Mouse (Mus musculus): Measurements from ENCODE around the gene Syce1. TPM values are rescaled to one million over a fixed set of nuclear protein-coding genes. Genes with fewer than 3 reads are reported as not detected.

The Syce1 gene
- polyA plus RNA-seq, 1 experiment from 2014 or later = 0.31 TPM

DNA sequence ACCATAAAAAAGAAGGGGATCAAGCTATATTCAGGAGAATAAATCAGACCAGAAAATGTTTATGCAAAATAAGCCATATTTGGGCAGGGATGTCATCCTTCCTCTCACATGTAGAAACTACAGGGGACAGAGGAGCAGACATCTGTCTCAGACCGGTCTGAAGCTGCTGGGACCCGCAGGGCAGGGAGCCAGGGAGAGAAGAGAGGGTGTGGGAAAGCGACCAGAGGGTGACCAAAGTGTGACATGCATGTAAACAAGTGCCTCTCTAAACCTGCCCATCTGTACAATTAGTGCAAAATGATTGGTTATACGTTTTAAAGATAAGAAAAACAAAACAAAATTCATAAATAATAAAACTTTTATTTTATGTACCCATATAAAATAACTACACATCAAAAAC, 32.5 kb upstream of the Syce1 start:
- H3K27me3 ChIP-seq (replicated peaks) = peaks cover 5% of the 10 kb centered on the region
- H3K4me3 ChIP-seq = no peak overlapping the region
- H3K4me1 ChIP-seq (replicated peaks) = peaks cover 10% of the 10 kb centered on the region; the same call in 1 of the 2 replicates
- WGBS = 72% methylated on average over 4 of the region's 4 CpGs
- H3K9ac ChIP-seq = no peak overlapping the region
- no peak for ATAC-seq (ENCODE audit: insufficient number of reproducible peaks, low FRiP score)
- no peaks in the 10 kb centered on the region for H3K36me3 ChIP-seq
- H3K9me3 ChIP-seq (replicated peaks) = no peaks in the 10 kb centered on the region
- H3K4me2 ChIP-seq = no peak overlapping the region
- no peak overlapping the region for H3K27ac ChIP-seq (ENCODE audit: poor library complexity, severe bottlenecking)

DNA sequence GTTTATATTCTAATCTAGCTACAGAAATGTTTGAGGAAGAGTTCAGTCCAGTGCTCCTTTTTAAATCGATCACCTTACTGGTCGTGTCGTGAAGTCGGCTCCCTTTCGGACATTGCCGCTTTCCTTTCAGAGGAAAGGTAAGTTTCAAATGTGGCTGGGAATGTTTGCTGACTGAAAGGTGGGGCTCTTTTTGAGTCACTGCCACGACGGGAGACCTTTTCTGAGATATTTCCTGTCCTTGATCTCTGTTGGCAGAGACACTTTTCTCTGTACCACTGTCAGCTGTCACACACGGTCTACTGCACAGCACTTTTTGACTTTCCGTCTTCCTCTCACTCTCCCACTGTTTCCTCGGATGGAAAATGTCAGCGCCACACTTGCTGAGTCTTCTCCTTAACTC, 25.2 kb upstream of the Syce1 start:
- no peak overlapping the region for H3K9ac ChIP-seq
- no peak overlapping the region for H3K27ac ChIP-seq (ENCODE audit: poor library complexity, severe bottlenecking)
- no peaks in the 10 kb centered on the region for H3K27me3 ChIP-seq (replicated peaks)
- ATAC-seq (ENCODE audit: insufficient number of reproducible peaks, low FRiP score) = no peak
- H3K4me2 ChIP-seq = no peak overlapping the region
- 83% methylated on average over 12 of the region's 12 CpGs for WGBS
- peaks cover 9% of the 10 kb centered on the region for H3K36me3 ChIP-seq
- no peaks in the 10 kb centered on the region for H3K9me3 ChIP-seq (replicated peaks)
- H3K4me3 ChIP-seq = no peak overlapping the region
- no peaks in the 10 kb centered on the region for H3K4me1 ChIP-seq (replicated peaks)

DNA sequence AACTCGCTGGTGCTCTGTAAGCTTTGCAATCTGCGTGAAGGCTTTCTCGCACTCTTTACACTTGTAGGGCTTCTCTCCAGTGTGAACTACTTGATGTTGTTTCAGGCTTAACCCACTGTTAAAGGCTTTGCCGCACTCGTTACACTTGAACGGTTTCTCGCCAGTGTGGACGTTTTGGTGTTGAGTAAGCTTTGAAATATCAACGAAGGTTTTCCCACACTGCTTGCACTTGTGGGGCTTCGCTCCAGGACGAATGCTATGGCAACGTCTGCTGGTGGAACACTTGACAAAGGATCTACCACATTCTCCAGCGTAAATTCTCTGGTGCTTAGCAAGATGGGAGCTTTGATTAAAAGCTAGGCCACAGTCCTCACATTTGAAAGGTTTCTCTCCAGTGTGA, 24.1 kb upstream of the Syce1 start:
- no peaks in the 10 kb centered on the region for H3K27me3 ChIP-seq (replicated peaks)
- no peak overlapping the region for H3K4me2 ChIP-seq
- H3K4me3 ChIP-seq = no peak overlapping the region
- no peak for ATAC-seq (ENCODE audit: insufficient number of reproducible peaks, low FRiP score)
- no peak overlapping the region for H3K27ac ChIP-seq (ENCODE audit: poor library complexity, severe bottlenecking)
- no peaks in the 10 kb centered on the region for H3K9me3 ChIP-seq (replicated peaks)
- 88% methylated on average over 13 of the region's 13 CpGs for WGBS
- peaks cover 9% of the 10 kb centered on the region for H3K36me3 ChIP-seq
- H3K4me1 ChIP-seq (replicated peaks) = no peaks in the 10 kb centered on the region
- H3K9ac ChIP-seq = no peak overlapping the region

DNA sequence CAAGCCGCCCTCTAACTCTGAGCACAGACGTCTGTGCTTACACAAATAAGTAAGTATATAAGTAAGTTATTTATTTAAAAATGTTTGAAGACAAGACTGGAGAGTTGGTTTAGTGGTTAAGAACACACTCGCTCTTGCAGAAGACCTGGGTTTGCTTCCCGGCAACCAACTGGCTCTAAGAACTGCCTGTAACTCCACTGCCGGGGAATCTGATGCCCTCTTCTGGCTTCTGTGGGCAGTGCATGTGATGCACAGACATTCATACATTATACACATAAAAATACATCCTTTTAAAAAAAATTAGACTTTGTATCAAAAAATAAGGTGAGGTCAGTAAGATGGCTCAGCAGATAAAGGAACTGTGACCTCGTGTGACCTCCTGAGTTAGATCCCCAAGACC, 22.8 kb upstream of the Syce1 start:
- 88% methylated on average over 6 of the region's 6 CpGs for WGBS
- Histone ChIP-seq H3K4me3 (no peak overlapping the region), H3K9me3 (replicated peaks) (no peaks in the 10 kb centered on the region), H3K4me2 (no peak overlapping the region), H3K36me3 (peaks cover 9% of the 10 kb centered on the region), H3K27ac (ENCODE audit: poor library complexity, severe bottlenecking) (no peak overlapping the region), H3K27me3 (replicated peaks) (no peaks in the 10 kb centered on the region), H3K9ac (no peak overlapping the region), H3K4me1 (replicated peaks) (no peaks in the 10 kb centered on the region)
- ATAC-seq (ENCODE audit: insufficient number of reproducible peaks, low FRiP score) = no peak

DNA sequence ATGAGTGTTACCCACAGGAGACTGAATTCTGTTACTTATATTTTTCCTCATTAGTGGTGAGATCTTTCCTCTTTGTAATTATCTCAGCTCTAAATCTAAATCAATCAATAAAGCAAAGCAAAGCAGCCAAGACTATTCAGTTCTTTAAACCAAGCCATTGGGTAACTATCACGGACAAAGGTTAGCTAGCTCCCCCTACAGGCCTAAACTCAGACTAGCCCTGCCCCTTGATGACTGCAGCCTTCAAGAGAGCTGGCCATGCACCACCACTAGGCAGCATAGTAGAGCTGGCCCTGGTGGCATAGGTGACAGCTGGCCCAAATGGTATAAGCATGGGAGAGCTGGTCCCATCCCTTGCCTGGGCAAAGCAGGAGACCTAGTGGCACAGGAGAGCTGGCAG, 18.1 kb upstream of the Syce1 start:
- H3K4me2 ChIP-seq = no peak overlapping the region
- no peak overlapping the region for H3K4me3 ChIP-seq
- H3K9ac ChIP-seq = no peak overlapping the region
- WGBS = 12% methylated on average over 1 of the region's 1 CpGs
- H3K27ac ChIP-seq (ENCODE audit: poor library complexity, severe bottlenecking) = no peak overlapping the region
- no peaks in the 10 kb centered on the region for H3K4me1 ChIP-seq (replicated peaks)
- H3K27me3 ChIP-seq (replicated peaks) = no peaks in the 10 kb centered on the region
- H3K9me3 ChIP-seq (replicated peaks) = no peaks in the 10 kb centered on the region
- no peak for ATAC-seq (ENCODE audit: insufficient number of reproducible peaks, low FRiP score)
- H3K36me3 ChIP-seq = no peaks in the 10 kb centered on the region

DNA sequence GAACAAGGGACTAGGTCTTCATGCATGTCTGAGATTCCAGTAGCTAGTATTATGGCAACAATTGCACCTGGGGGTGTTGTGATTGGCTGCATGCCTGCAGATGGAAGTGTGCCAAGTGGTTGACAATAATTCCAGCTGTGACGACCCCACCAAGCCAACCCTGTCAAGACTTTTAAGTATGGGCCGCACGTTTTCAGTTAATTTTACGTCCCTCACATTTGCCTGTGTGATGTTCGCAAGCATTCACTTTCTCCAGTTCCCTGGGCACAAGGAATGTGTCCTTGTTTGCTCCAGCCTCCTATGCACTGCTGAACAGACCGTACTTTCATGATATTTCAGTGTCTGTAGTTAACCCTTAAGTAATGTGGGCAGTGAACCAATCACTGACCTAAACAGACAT, 15.0 kb upstream of the Syce1 start:
- H3K27me3 ChIP-seq (replicated peaks) = no peaks in the 10 kb centered on the region
- no peaks in the 10 kb centered on the region for H3K9me3 ChIP-seq (replicated peaks)
- no peak overlapping the region for H3K27ac ChIP-seq (ENCODE audit: poor library complexity, severe bottlenecking)
- no peak overlapping the region for H3K9ac ChIP-seq
- ATAC-seq (ENCODE audit: insufficient number of reproducible peaks, low FRiP score) = no peak
- H3K36me3 ChIP-seq = no peaks in the 10 kb centered on the region
- no peak overlapping the region for H3K4me2 ChIP-seq
- no peak overlapping the region for H3K4me3 ChIP-seq
- no peaks in the 10 kb centered on the region for H3K4me1 ChIP-seq (replicated peaks)
- WGBS = 72% methylated on average over 6 of the region's 6 CpGs

DNA sequence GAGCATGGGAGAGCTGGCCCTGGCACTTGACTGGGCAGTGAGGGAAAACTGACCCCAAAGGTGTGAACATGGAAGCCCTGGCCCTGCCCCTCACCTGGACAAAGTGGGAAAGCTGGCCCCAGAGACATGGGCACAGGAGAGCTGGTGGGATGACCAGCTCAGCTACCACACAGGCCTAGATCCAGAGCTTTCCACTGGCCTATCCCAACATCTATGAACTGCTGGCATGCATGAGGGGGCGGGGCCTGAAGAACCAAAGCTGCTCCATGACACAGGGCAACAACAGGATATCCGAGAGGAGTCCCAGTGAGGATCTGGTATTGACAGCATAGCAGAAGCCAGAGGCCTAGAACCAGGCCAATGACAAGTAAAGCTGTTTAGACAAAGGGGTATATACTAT, 10.6 kb upstream of the Syce1 start:
- no peak overlapping the region for H3K4me3 ChIP-seq
- H3K27ac ChIP-seq (ENCODE audit: poor library complexity, severe bottlenecking) = no peak overlapping the region
- no peaks in the 10 kb centered on the region for H3K9me3 ChIP-seq (replicated peaks)
- H3K4me1 ChIP-seq (replicated peaks) = no peaks in the 10 kb centered on the region
- ATAC-seq (ENCODE audit: insufficient number of reproducible peaks, low FRiP score) = no peak
- H3K4me2 ChIP-seq = no peak overlapping the region
- no peaks in the 10 kb centered on the region for H3K27me3 ChIP-seq (replicated peaks)
- no peak overlapping the region for H3K9ac ChIP-seq
- WGBS = 64% methylated on average over 2 of the region's 2 CpGs
- H3K36me3 ChIP-seq = no peaks in the 10 kb centered on the region

DNA sequence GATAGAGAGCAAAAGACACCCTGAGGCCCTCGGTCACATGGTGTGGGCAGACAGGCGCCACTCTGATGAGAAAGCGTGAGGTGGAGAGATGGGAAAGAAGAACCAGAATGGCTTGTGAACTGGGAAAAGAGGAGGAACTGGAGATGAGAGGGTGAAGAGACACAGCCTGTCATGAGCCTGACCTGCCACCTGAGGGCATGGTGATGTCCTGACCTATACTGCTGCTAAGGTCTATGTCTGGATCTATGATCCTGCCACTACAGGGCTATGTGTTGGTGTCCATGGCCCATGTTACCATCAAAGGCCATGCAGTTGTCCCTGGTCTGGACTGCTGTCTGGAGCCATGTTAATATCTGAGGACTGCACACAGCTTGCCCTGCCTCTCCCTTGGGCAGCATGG, 10.0 kb upstream of the Syce1 start:
- WGBS = 72% methylated on average over 3 of the region's 3 CpGs
- ATAC-seq (ENCODE audit: insufficient number of reproducible peaks, low FRiP score) = no peak
- Histone ChIP-seq H3K4me3 (no peak overlapping the region), H3K4me1 (replicated peaks) (no peaks in the 10 kb centered on the region), H3K4me2 (no peak overlapping the region), H3K9me3 (replicated peaks) (no peaks in the 10 kb centered on the region), H3K36me3 (no peaks in the 10 kb centered on the region), H3K27me3 (replicated peaks) (no peaks in the 10 kb centered on the region), H3K9ac (no peak overlapping the region), H3K27ac (ENCODE audit: poor library complexity, severe bottlenecking) (no peak overlapping the region)

DNA sequence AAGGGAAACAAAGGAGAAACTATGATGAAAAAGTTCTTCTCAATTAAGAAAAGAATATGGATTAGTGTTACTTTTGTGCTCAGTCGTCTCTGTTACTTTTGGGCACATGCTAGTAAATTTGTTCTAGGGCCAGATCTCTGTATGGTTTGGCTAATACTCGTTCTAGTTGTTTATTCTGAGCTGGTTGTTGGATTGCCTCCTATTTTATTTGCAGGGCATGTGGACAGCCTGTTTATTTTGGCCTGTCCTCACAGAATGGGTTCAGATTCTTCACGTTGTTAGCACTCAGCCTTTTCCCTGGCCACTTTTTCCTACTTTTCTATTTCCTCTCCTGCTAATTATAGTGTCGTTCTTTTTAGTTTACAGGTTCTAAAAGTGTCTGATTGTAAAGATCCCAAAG, 5.9 kb upstream of the Syce1 start:
- H3K36me3 ChIP-seq = no peaks in the 10 kb centered on the region
- no peak overlapping the region for H3K27ac ChIP-seq (ENCODE audit: poor library complexity, severe bottlenecking)
- ATAC-seq (ENCODE audit: insufficient number of reproducible peaks, low FRiP score) = no peak
- 60% methylated on average over 4 of the region's 4 CpGs for WGBS
- H3K27me3 ChIP-seq (replicated peaks) = no peaks in the 10 kb centered on the region
- no peak overlapping the region for H3K9ac ChIP-seq
- no peak overlapping the region for H3K4me3 ChIP-seq
- no peaks in the 10 kb centered on the region; the same call in 1 of the 2 replicates for H3K9me3 ChIP-seq (replicated peaks)
- H3K4me1 ChIP-seq (replicated peaks) = no peaks in the 10 kb centered on the region
- no peak overlapping the region for H3K4me2 ChIP-seq

DNA sequence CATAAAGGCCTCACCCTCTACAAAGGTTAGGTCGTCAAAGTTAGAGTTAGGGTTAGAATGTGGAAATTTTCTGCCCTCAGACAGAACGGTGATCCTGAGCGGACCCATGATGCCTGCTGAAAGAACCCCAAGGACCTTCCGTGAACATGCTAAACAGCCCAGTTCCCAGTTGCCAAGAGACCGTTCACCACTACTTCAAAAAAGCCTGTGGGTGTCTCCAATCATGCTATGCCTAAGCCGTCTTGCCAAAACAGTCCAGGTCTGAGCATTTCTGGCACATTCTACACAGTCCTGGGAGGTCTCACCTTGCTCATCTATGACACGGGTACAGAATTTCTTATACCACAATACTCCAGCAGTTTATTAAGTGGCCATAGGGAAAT, 392 bp upstream of the Syce1 start:
- H3K4me1 ChIP-seq (replicated peaks) = no peaks in the 10 kb centered on the region
- no peak overlapping the region for H3K27ac ChIP-seq (ENCODE audit: poor library complexity, severe bottlenecking)
- no peak overlapping the region for H3K9ac ChIP-seq
- H3K36me3 ChIP-seq = no peaks in the 10 kb centered on the region
- H3K4me2 ChIP-seq = no peak overlapping the region
- no peaks in the 10 kb centered on the region; the same call in 1 of the 2 replicates for H3K9me3 ChIP-seq (replicated peaks)
- H3K4me3 ChIP-seq = no peak overlapping the region
- no peaks in the 10 kb centered on the region for H3K27me3 ChIP-seq (replicated peaks)
- 81% methylated on average over 7 of the region's 7 CpGs for WGBS
- ATAC-seq (ENCODE audit: insufficient number of reproducible peaks, low FRiP score) = no peak

DNA sequence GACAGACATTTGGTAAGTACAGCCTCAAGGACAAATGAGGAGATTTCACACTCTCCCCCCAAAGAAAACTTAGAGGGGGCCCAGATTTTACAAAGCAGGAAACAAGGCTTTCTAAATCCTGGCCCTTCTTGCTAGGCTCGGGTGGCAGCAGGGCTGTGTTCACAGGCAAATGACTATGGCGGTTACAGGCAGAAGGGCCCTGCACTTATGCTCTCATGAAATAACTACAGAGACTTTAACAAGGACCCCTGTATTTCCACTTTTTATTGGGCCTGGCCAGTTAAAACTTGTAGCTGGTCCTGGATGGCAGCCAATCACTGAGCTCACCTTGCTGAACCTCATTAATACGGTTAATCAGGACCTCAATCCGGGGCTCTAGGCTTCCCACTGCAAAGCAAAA, 7.1 kb downstream of the Syce1 start:
- no peaks in the 10 kb centered on the region for H3K27me3 ChIP-seq (replicated peaks)
- no peaks in the 10 kb centered on the region for H3K36me3 ChIP-seq
- WGBS = 71% methylated on average over 4 of the region's 4 CpGs
- no peak overlapping the region for H3K4me2 ChIP-seq
- H3K9me3 ChIP-seq (replicated peaks) = no peaks in the 10 kb centered on the region
- no peak overlapping the region for H3K27ac ChIP-seq (ENCODE audit: poor library complexity, severe bottlenecking)
- no peaks in the 10 kb centered on the region for H3K4me1 ChIP-seq (replicated peaks)
- ATAC-seq (ENCODE audit: insufficient number of reproducible peaks, low FRiP score) = no peak
- H3K4me3 ChIP-seq = no peak overlapping the region
- no peak overlapping the region for H3K9ac ChIP-seq

DNA sequence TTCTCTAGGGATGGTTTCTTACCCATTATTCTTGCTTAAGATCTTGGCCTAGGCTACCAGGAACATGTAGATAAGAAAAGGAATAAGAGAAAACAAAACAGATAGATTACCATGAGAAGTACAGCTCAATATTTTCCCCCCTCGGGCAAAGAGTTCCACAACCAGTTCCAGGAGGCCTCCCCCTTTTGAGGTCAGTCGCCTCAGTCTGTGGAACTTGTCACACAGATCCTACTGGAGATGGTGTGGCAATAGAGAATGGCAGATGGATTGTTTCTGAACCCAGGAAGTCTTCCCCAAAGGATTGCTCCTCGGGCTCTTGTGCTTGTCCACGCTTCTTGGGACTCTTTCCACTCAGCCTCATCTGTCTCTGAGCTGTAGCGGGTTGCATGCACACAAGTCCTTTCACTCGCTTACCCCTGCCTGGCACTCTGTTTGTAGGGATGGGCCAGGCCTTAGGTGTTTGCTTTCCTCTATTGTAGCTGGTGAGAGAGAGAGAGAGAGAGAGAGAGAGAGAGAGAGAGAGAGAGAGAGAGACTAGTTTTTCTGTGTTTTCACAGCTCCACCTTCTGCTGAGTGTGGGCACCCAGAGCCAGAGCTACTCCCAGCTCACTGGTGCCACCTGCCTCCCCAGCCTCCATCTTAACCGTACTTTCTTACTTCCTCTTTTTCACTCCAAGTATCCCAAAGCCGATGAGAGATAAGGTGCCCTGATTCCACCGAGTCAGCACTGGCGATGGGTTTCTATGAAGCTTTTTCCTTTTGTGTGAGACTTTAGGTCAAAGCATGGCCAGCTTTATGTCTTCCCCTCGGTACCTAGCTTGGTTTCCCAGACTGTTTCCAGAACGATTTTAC, 21.5 kb downstream of the Syce1 start:
- Histone ChIP-seq H3K9ac (no peak overlapping the region), H3K4me1 (replicated peaks) (no peaks in the 10 kb centered on the region), H3K4me2 (no peak overlapping the region), H3K4me3 (no peak overlapping the region), H3K27ac (ENCODE audit: poor library complexity, severe bottlenecking) (no peak overlapping the region), H3K27me3 (replicated peaks) (no peaks in the 10 kb centered on the region), H3K36me3 (no peaks in the 10 kb centered on the region), H3K9me3 (replicated peaks) (no peaks in the 10 kb centered on the region)
- 63% methylated on average over 12 of the region's 12 CpGs for WGBS
- ATAC-seq (ENCODE audit: insufficient number of reproducible peaks, low FRiP score) = no peak
